Mouse (Mus musculus): ENCODE measurements around the gene Dctn1.

The Dctn1 gene

DNA sequence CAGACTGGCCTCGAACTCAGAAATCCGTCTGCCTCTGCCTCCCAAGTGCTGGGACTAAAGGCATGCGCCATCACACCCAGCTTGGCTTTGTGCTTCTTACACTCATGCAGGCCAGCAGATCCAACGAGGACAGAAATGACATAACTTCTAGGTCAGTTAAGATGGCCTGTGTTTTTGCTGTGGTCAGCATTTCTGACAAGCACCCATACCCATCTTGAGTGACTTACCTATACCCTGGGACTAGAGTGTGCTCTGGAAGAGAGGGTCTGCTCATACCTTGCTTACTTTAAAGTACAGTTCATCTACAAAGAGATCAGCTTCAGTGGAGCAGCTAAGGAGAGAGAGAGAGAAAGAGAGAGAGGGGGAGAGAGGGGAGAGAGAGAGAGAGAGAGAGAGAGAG is 67.6 kb downstream of the Dctn1 start:
- no peak for DNase-seq (ENCODE audit: low read depth)

GRCm38 (mm10) chr6:83234280-83234741 is 68.6 kb downstream of the Dctn1 start:
- no peak for DNase-seq (ENCODE audit: low read depth)

- no peak for DNase-seq (ENCODE audit: low read depth)
Observed at GRCm38 (mm10) chr6:83237123-83237522, 71.4 kb downstream of the Dctn1 start.

DNA sequence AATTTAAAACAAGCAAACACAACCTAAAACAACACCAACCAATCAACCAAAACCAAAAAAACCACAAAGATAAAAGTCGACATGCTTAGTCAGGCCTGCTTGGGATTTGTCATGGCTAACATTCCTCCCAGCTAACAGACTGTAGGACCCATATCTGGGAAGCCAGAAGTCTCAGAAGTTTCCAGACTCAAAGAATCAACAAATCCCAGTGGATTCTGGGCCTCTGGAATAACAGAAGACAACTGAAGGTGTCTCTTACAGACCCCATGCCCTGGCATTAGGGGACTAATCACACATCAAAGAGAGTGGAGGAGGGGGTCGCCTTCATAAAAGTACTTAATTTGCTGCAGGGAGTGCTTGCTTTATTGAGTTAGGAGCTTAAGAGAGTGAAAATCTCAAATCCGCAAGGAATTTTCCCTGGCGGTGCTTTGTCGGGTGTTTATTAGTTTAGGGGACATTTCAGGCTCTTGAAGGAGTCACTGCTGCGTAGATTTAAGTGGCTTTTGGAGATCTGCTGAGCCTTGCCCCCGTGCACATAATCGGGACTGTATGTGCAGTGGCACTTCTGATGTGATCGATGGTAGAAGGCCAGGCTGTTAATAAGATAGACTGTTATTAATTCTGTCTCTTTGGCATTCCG is 78.8 kb downstream of the Dctn1 start:
- no peak for DNase-seq (ENCODE audit: low read depth)

DNA sequence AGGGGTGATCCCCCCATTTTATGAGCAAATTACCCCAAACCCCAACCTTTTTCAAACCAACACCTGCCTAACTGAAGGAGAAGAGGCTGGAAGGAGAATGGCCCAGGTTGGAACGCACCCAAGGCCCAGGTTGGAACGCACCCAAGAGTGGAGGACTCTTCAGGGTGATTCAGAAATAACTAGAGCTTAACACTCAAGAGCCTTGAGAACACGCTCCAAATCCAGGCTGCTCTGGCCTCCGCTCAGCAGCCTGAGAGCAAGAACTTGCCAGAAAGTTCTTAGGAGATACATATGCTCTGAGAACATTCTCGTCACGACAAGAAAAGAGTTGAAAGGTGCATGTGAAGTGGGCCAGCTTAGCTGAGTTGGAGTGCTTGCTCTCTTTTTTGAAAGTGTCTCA is 79.4 kb downstream of the Dctn1 start:
- DNase-seq (ENCODE audit: low read depth), result no peak

DNA sequence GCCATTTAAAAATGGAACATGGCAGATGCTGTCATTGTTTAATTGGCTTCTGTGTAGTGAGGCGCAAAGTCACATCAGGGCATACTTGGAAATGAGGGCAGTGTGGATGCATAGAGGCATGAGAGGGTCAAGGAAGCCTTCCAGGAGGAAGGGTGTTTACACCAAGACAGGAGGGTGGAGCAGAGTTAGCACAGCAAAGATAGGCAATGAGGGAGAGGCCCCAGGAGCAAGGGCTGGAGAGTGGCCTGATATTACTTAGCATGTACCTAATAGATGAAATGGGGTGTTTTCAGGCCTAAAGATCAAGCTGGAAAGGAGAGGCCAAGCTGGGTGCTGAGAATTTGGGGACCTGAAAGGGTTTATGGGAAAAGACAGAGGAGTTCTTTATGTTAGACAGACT is 80.3 kb downstream of the Dctn1 start:
- no peak for DNase-seq (ENCODE audit: low read depth)

DNA sequence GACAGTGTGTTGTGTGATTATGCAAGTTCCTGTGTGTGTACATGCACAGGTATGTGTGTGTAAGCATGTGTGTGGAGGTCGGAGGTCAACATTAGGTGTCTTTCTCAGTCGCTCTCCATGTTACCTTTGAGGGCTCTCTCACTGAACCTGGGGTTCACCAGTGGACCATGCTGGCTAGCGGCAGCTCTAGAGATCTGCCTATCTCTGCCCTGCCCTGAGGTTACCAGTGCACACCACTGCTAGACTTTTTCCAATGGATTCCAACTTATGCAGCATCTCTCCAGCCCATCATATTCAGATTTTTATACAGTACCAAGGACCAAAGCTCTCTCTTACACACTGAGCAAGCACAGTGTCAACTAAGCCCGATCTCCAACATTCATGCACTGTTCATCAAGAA is 81.0 kb downstream of the Dctn1 start:
- no peak for DNase-seq (ENCODE audit: low read depth)

DNA sequence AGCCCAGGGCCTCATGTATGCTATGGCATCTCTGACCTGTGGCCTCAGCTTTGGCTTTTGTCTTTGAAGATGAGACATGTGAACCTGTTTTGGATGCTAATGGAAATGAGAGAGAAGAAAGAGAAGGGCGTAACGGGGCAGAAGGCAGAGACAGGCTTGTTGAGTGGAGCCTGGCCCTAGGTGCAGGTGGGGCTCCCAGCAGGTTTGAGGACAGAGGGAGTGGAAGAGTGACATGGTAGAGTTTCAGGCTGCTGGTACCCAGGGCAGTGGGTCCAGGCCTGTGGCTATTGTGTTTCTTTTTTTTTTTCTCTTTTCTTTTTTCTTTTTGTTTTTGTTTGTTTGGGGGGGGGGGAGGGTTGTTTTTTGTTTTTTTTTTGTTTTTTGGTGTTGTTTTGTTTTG is 81.4 kb downstream of the Dctn1 start:
- no peak for DNase-seq (ENCODE audit: low read depth)

Measured in 416B (cell line).